Mouse (Mus musculus) stomach, embryonic 16.5 days (tissue): ENCODE results near the gene Fundc1. TPM values are rescaled to one million over a fixed set of nuclear protein-coding genes. Genes with fewer than 3 reads are reported as not detected.
A peak's percentile ranks its signal among the peaks of the same experiment; 100 is the strongest.

Experiments
- ATAC-seq: fragments of 200-750 bp; cut with Nextera tagmentation; 2 replicates; pipeline ENCODE4 v1.8.0; 2017; ENCODE audit warnings: moderate number of reproducible peaks, moderate TSS enrichment; ENCODE audit not compliant: insufficient read depth, low FRiP score
- H3K27ac ChIP-seq: fragments of 300-500 bp; sonication (generic); 2 replicates; pipeline ENCODE4 v1.5.1; 2014; ENCODE audit warnings: low read length
- H3K27me3 ChIP-seq: fragments of 300-500 bp; sonication (generic); 2 replicates; pipeline ENCODE4 v1.6.1; 2014; ENCODE audit warnings: low read length, control low read depth, mixed read lengths; ENCODE audit not compliant: control insufficient read depth, insufficient read depth
- H3K36me3 ChIP-seq: fragments of 300-500 bp; sonication (generic); 2 replicates; pipeline ENCODE4 v1.6.1; 2014; ENCODE audit warnings: low read length; ENCODE audit not compliant: control insufficient read depth, insufficient read depth
- H3K4me1 ChIP-seq: fragments of 300-500 bp; sonication (generic); 2 replicates; pipeline ENCODE4 v1.6.1; 2014; ENCODE audit warnings: low read length, control low read depth, mixed read lengths; ENCODE audit not compliant: control insufficient read depth, insufficient read depth
- H3K4me2 ChIP-seq: fragments of 300-500 bp; sonication (generic); 2 replicates; pipeline ENCODE4 v1.6.1; 2014; ENCODE audit warnings: low read depth, low read length, mixed read lengths
- H3K4me3 ChIP-seq: fragments of 300-500 bp; sonication (generic); replicated peaks from 2 replicates; pipeline ENCODE4 v1.5.1; 2014; ENCODE audit warnings: mild to moderate bottlenecking, low read length
- H3K9ac ChIP-seq: fragments of 300-500 bp; sonication (generic); 2 replicates; pipeline ENCODE4 v1.6.1; 2014; ENCODE audit warnings: low read length
- H3K9me3 ChIP-seq: fragments of 300-500 bp; sonication (generic); replicated peaks from 2 replicates; pipeline ENCODE4 v1.6.1; 2016; ENCODE audit warnings: low read length, control low read depth; ENCODE audit not compliant: control insufficient read depth
- WGBS: fragments of 180-500 bp; shearing (Covaris S2); extraction: QIAGEN DNeasy Blood & Tissue Kit; methylation state at CpG from one replicate; pipeline ENCODE4 v1.1.7; 2014; 5-methylcytosine and 5-hydroxymethylcytosine counted together
- polyA plus RNA-seq: library from polyadenylated mRNA; unstranded; fragments of >200 nt; fragmentation: Nextera tagmentation; extraction: Ambion mirVana; gene quantifications from 2 replicates; pipeline ENCODE4 v1.2.1, GENCODE M21; 2015

Gene Fundc1
- 55.7 and 59.9 TPM in 2 replicates for polyA plus RNA-seq

- 7% methylated on average over 28 of the region's 30 CpGs for WGBS
- Histone ChIP-seq H3K36me3 (no peaks in the 10 kb centered on the region), H3K4me3 (peak within 1 kb of the TSS; percentile 59), H3K27me3 (no peaks in the 10 kb centered on the region), H3K9ac (peak within 1 kb of the TSS; percentile 78), H3K9me3 (no peaks in the 10 kb centered on the region), H3K4me2 (peak within 1 kb of the TSS; percentile 54), H3K27ac (peak within 1 kb of the TSS; percentile 93), H3K4me1 (no peaks in the 10 kb centered on the region; the same call in 1 of the 2 replicates)
- ATAC-seq = peak; percentile 97
These were observed at the start of gene Fundc1 for GRCm38 (mm10) chrX:17571621-17572459. Gene Fundc1, minus strand, starts transcription at chrX:17572325.

GRCm38 (mm10) chrX:17611253-17611652, 39.1 kb upstream of the Fundc1 start:
- Histone ChIP-seq H3K4me3 (no peak overlapping the region), H3K4me2 (no peak overlapping the region), H3K27ac (no peak overlapping the region), H3K4me1 (no peaks in the 10 kb centered on the region), H3K36me3 (no peaks in the 10 kb centered on the region), H3K27me3 (no peaks in the 10 kb centered on the region), H3K9ac (no peak overlapping the region), H3K9me3 (no peaks in the 10 kb centered on the region)
- 61% methylated on average over 1 of the region's 1 CpGs for WGBS
- no peak for ATAC-seq

DNA sequence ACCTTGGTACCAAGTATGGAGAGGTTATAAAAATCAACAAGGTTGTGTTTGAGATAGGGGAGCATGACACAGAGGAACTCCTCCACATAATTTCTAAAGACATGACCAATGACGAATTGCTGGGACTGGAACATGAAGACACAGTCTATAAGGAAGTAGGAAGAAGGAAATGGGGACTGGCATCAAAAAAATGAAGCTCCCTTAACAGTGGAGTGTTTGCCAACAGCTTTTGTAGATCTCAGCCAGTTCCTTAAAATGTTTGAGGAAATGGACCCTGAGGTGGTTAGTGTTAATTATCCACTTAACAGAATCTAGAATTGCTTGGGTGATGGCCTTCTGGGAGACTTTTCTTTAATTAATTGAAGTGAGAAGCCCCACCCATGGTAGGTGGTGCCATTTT, 36.6 kb upstream of the Fundc1 start:
- Histone ChIP-seq H3K27me3 (no peaks in the 10 kb centered on the region), H3K4me1 (no peaks in the 10 kb centered on the region), H3K9ac (no peak overlapping the region), H3K4me2 (no peak overlapping the region), H3K9me3 (no peaks in the 10 kb centered on the region), H3K27ac (no peak overlapping the region), H3K4me3 (no peak overlapping the region), H3K36me3 (no peaks in the 10 kb centered on the region)
- WGBS = 67% methylated on average over 1 of the region's 1 CpGs
- ATAC-seq = no peak

DNA sequence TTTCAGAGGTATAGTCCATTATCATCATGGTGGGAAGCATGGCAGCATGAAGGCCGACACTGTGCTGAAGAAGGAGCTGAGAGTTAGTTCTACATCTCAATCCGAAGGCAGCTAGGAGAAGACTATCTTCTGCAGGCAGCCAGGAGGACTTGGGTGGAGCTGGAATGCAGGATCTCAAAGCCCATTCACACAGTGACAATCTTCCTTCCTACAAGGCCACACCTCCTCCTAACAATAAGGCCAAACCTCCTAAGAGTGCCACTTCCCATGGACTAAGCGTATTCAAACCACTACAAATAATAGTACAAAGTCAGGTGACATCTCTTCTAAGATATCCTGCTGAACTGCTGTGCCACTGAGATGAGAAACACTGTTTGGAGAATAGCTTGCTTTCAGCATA, 35.5 kb upstream of the Fundc1 start:
- no peaks in the 10 kb centered on the region for H3K27me3 ChIP-seq
- no peak overlapping the region for H3K27ac ChIP-seq
- no peak overlapping the region for H3K4me2 ChIP-seq
- 77% methylated on average over 3 of the region's 3 CpGs for WGBS
- H3K36me3 ChIP-seq = no peaks in the 10 kb centered on the region
- H3K9ac ChIP-seq = no peak overlapping the region
- no peak overlapping the region for H3K4me3 ChIP-seq
- H3K9me3 ChIP-seq = no peaks in the 10 kb centered on the region
- ATAC-seq = no peak
- no peaks in the 10 kb centered on the region for H3K4me1 ChIP-seq

DNA sequence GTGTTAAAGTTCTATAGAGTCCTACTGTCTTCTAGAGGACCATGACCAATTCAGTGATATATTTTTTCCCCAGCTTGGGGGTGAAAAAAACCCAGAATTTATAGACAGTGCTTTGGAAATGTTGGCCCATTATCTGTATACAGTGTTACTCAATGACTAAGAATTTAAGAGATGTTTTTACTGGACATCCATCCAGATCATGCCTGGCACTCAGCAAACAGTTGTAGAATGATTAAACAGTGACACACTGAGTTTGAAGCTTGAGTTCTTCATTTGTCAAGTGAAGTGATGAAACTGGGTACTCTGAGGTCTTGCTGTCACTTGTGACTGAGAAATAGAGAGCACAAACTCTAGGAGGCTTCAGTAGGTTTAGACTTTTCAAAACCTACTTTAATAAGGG, 21.2 kb upstream of the Fundc1 start:
- Histone ChIP-seq H3K27me3 (no peaks in the 10 kb centered on the region), H3K4me2 (no peak overlapping the region), H3K36me3 (no peaks in the 10 kb centered on the region), H3K9me3 (no peaks in the 10 kb centered on the region), H3K27ac (no peak overlapping the region), H3K9ac (no peak overlapping the region), H3K4me1 (no peaks in the 10 kb centered on the region), H3K4me3 (no peak overlapping the region)
- ATAC-seq = no peak

GRCm38 (mm10) chrX:17590745-17591144, 18.6 kb upstream of the Fundc1 start:
- no peak overlapping the region for H3K9ac ChIP-seq
- WGBS = 13% methylated on average over 1 of the region's 1 CpGs
- H3K27ac ChIP-seq = no peak overlapping the region
- no peaks in the 10 kb centered on the region for H3K27me3 ChIP-seq
- ATAC-seq = no peak; the same call in 1 of the 2 replicates
- H3K4me1 ChIP-seq = no peaks in the 10 kb centered on the region
- no peaks in the 10 kb centered on the region for H3K9me3 ChIP-seq
- no peak overlapping the region for H3K4me2 ChIP-seq
- no peaks in the 10 kb centered on the region for H3K36me3 ChIP-seq
- no peak overlapping the region for H3K4me3 ChIP-seq

DNA sequence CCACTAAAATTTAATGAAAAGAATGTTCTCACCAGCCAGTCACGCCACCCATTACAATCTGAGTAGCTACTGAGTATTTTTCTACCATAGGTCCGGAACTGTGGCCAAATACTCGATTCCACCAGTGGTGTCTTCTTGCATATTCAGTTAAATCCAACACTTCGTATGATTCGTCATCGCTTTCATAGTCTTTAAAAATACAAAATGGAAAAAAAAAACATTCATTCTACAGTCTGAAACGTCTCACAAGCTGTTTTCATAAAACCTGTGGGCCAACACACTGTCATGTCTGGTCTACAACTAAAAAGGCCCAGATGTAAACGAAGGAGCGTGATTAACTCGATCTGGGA, 879 bp downstream of the Fundc1 start:
- H3K9me3 ChIP-seq = no peaks in the 10 kb centered on the region
- H3K4me2 ChIP-seq = peak overlapping the region; percentile 54
- H3K27ac ChIP-seq = peak overlapping the region; percentile 93
- no peaks in the 10 kb centered on the region for H3K27me3 ChIP-seq
- no peaks in the 10 kb centered on the region for H3K36me3 ChIP-seq
- H3K4me3 ChIP-seq = peak overlapping the region; percentile 59
- H3K4me1 ChIP-seq = no peaks in the 10 kb centered on the region; the same call in 1 of the 2 replicates
- peak overlapping the region; percentile 78 for H3K9ac ChIP-seq
- 27% methylated on average over 10 of the region's 10 CpGs for WGBS
- no peak for ATAC-seq

- 87% methylated on average over 2 of the region's 2 CpGs for WGBS
These were observed 3.5 kb downstream of the Fundc1 start for GRCm38 (mm10) chrX:17568670-17569069.

GRCm38 (mm10) chrX:17565743-17566142, 6.4 kb downstream of the Fundc1 start:
- no peaks in the 10 kb centered on the region for H3K36me3 ChIP-seq
- no peaks in the 10 kb centered on the region for H3K4me1 ChIP-seq
- no peak overlapping the region for H3K27ac ChIP-seq
- H3K4me3 ChIP-seq = no peak overlapping the region
- no peak overlapping the region for H3K4me2 ChIP-seq
- no peaks in the 10 kb centered on the region for H3K27me3 ChIP-seq
- H3K9me3 ChIP-seq = no peaks in the 10 kb centered on the region
- no peak overlapping the region for H3K9ac ChIP-seq
- no peak for ATAC-seq

More at GRCm38 (mm10) chrX:17568670-17569069, 3.5 kb downstream of the Fundc1 start:
- Histone ChIP-seq H3K9ac (no peak overlapping the region), H3K27ac (no peak overlapping the region), H3K4me3 (no peak overlapping the region), H3K4me1 (no peaks in the 10 kb centered on the region; the same call in 1 of the 2 replicates), H3K36me3 (no peaks in the 10 kb centered on the region), H3K9me3 (no peaks in the 10 kb centered on the region), H3K4me2 (no peak overlapping the region), H3K27me3 (no peaks in the 10 kb centered on the region)
- ATAC-seq = no peak
